Mouse (Mus musculus) cerebral cortex, adult 2 months (tissue): ENCODE data around the gene Sergef.

Experiments used
- WGBS: fragments of 180-500 bp; shearing (Covaris S2); methylation state at CpG from one replicate; pipeline ENCODE4 v1.1.7; 2018; 5-methylcytosine and 5-hydroxymethylcytosine counted together

Gene Sergef

DNA sequence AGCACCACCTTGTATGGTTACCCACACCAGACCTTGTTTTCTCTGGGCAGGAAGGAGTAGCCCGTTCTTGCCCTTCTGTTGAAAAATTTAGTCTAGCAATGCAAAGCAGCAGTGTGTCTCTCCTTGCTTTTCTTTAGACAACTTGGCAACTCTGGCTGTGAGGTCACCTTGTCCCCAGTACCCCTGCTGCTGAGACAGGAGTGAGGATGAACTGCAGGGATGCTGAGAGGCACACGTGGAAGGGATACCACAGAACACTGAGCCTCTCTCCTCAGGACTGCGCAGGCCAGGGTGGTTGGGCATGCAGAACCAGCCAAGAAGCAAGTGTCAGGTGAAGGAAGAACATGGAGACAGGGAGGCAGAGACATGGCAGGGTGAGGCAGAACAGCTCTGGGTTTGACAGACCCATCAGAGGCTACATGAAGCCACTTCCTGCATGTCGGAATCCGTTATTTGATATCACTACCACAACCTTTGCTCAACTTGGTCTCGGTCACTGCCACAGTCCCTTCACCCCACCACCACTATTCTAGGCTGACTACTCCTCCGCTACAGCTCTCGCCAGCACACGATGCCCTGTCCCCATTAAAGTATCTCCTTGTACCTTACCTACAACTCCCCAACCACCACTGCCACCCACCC, 103.0 kb downstream of the Sergef start:
- WGBS: 86% methylated on average over 9 of the region's 9 CpGs

GRCm38 (mm10) chr7:46535429-46535799, 104.2 kb downstream of the Sergef start:
- WGBS: 8% methylated on average over 10 of the region's 10 CpGs

DNA sequence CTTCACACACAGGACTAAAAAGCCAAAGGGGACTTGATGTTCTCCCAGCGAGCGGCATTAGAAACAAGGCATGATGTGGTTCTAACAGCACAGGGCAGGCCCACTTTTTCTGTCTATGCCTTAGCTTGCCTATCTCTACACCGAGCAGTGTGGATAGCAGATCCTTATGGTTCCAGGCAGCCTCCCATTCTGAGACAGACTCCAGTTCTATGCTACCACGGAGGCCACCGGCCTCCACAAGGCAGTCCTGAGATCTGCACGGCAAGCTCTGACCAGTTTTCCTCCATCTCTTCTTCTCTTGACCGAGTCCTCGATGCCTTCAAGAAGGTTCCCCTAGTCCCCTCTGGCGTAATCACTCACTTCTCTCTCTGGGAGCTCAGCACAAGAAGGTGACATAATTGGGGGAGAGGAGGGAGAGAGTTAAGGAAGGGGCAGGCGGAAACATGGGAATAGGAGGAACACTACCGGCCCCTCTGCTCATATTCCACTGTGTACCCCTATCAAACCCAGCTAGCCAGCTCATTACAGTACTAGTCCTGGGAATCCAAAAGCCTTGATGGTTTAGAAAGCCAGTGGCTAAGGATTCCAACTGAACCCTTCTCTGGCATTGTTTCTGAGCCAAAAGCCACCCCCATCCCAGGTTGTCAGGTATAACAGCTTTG, 104.7 kb downstream of the Sergef start:
- 84% methylated on average over 11 of the region's 11 CpGs for WGBS

GRCm38 (mm10) chr7:46533518-46533917, 106.1 kb downstream of the Sergef start:
- 83% methylated on average over 11 of the region's 11 CpGs for WGBS

GRCm38 (mm10) chr7:46531345-46531744, 108.3 kb downstream of the Sergef start:
- WGBS: 78% methylated on average over 5 of the region's 5 CpGs

DNA sequence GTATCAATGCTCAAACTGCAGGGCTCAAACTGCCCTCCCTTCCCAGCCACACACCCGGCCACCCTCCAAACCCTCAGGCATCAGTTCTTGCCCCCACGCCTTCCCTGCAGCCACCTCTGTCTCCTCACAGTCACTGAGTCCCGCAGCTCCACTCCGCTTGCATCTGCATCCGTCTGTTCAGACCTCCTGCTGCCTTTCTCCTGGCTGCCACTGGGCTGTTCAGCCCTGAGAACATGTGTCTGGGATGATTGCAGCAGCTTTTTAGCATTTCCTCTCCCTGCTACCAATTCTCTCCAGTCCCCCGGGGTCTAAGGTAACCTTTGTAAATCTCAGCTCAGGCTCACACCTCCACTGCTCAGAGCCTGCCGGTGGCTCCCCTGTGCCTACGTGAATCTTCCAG, 109.7 kb downstream of the Sergef start:
- 75% methylated on average over 8 of the region's 8 CpGs for WGBS

DNA sequence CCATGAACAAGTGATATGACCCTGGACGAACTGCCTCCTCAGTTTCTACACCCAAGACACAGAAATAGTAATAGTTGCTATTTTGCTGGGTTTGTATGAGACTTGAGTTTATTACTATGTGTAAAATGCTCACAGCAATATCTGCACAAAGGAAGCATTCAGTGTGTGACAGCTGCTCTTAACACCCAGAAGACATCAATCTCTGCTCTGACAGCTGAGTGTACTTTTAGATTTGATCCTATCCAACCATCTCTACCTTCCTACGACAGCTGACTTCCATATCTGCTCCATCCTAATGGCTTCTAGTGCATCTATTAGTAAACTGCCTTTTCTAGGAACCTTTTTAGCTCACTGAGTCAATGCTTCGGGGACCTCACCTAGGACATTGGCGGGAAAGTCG, 110.3 kb downstream of the Sergef start:
- WGBS: 87% methylated on average over 5 of the region's 5 CpGs

DNA sequence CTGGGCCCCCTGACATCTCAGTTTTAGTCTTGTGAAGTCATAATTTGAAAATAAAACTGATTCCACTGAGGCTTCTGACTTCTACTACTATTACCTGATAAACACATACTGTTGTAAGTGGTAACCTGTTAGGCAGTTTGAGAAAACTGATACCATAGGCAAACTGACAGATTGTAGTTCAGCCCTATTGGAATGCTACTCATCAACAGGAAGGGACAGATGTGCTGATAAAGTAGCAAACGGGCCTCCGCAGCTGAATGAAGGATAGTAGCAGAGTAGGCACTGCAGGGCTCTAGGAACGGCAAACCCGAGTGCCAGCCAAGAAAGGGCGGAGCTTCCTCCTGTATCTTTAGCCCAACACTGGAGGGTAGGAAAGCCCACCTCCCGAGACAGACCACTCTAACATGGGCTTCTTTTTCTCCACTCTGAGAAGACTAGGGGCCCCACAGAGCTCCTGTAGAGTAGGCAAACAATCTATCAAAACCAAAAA, 112.9 kb downstream of the Sergef start:
- WGBS: 63% methylated on average over 6 of the region's 6 CpGs

GRCm38 (mm10) chr7:46523215-46523614, 116.4 kb downstream of the Sergef start:
- WGBS: 83% methylated on average over 7 of the region's 7 CpGs

- WGBS: 94% methylated on average over 17 of the region's 17 CpGs
These were observed 117.8 kb downstream of the Sergef start for GRCm38 (mm10) chr7:46521794-46522193.

DNA sequence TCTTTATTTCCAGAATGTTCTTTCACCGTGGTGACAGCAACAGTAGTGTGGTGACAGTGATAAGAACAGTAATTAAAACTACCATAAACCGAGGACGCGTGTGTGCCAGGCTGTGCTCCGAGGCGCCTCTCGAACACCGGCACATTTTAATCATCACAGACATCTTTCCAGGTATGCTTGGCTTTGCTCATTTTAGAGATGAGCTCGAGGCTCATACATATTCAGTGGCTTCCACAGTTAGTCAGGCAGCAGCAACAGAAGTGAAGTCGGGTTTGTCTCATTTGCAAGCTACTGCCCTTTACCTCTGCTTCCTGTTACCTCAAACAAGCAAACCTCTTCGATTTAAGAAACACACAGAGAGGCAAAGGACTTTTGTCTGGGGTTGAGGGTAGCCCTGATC, 120.5 kb downstream of the Sergef start:
- WGBS: 48% methylated on average over 11 of the region's 11 CpGs

- 76% methylated on average over 5 of the region's 5 CpGs for WGBS
These were observed 122.4 kb downstream of the Sergef start for GRCm38 (mm10) chr7:46517158-46517557.

DNA sequence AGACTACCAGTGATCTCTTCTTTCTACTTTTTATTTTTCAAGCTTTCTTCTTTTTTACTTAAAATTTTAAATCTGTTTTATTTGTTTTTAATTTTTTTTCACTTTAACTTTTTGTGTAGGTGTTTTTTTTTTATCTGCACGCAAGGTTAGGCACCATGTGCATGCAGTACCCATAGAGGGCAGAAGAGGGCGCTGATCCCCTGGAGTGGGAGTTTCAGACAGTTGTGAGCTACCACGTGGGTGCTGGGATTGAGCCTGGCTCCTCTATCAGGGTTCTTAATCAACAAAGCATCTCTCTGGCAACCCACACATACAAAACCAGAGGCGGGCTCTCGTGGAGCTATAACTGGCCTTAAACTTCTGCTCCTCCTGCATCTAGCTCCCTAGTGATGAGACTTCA, 123.6 kb downstream of the Sergef start:
- WGBS: 69% methylated on average over 5 of the region's 5 CpGs

DNA sequence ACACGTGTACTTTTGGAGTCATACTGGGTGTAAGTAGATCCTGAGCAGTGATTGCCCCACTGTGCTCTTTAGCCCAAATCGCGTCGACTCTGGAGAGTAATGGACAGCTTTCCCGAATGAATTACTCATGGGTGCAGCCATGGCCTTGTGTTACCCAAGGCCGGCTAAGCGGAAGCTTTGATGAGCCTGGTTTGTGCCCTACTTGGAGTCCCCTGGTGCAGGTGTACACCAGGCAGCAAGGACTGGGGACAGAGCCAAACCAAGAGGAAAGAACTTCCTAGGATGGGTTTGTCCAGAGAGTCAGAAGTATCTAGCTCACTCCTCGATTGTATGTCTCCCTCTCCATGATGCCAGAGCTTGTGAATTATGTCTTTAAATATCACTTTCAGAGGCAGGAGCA, 124.6 kb downstream of the Sergef start:
- 89% methylated on average over 8 of the region's 8 CpGs for WGBS

DNA sequence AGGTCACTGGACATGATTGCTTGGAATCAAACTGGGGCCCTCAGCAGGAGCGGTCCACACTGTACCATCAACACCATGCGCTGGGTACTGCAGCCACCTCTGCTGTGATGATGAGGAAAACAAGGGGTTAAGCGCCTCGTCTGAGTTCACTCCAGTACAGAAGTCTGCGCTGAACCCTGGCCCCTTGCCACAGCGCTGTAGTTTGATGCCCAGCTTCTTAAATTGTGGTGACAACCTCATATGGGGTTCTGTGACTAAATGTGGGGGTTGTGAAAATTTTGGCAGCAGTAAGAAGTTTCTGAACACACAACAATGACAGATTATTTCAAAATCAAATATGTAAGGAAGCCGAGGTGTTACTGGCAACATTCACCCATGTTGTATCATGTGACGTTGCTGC, 126.0 kb downstream of the Sergef start:
- WGBS: 61% methylated on average over 8 of the region's 8 CpGs

DNA sequence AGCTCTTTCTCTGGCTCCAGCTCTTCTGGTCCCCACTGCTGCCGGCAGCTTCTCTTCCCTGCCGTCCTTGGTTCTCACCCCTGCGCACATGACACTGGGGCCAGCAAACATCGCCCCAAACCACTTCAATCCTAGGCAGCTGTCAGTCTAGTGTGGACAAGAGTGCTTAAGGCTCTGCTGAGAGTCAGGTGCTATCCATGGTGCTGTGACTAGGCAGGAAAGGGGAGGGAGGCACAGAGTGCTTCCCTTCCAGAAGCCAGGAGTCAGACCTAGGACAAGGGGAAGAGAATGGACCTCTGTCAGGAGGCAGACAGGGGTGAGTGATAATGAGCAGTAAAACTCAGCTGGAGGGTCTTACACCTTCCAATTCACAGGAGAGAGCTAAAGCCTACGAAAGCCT, 126.8 kb downstream of the Sergef start:
- WGBS: 91% methylated on average over 5 of the region's 5 CpGs

DNA sequence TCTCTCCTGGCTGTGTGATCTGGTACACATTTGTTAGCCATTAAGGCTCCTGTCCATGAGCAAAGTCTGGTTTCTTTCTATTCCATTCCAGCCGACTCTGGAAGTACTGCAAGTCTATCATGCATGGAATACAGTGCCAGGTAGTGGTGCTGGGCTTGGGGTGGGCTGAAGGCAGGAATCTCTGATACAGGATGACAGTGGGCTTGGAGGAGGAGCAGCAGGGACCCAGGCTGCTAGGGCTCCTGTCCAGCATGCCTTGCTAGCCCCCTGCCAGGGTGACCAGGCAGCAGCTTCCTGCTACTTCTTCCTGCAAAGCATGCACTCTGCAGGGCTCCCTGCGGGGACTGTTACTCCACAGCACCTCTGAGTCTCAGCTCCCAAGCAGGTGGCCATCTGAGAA, 128.8 kb downstream of the Sergef start:
- 78% methylated on average over 2 of the region's 2 CpGs for WGBS

DNA sequence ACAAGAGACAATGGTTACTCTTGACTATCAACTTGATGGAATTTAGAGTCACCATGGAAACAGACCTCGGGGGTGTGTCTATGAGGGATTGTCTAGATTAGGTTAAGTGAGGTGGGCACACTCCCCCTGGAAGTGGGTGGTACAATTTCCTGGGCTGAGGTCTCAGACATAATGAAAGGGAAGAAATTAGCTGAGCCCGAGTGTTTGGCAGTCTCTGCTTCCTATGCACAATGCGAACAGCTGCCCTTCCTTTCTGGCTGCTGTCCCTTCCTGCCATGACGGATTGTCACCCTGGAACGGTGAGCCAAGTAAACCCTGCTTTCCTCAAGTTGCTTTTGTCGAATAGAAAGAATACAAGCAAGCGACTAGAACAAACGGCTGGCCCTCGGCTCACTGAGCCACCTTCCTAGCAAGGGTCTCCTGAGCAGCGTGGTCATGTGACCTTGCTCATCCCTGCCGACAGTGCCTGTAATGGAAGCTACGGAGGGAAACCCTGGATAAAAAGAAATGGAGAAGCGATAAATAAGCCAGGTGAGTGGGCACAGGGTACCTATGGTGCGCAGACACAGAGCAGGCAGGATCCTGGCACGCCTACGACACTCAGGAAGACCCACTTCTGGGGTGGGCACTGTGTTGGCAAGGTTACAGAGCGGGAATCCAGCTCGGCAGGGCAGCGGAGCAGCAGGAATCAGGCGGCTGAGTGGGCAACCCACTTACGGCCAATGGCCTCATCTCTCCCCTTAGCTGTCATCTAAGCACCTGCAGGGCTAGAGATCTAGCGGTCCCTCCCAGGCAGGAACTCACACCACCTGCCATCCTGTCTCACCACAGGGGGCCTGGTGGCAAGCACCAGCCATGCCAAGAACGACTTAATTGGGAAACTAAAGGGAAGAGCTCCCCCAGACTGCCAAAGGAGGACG, 130.0 kb downstream of the Sergef start:
- 30% methylated on average over 24 of the region's 24 CpGs for WGBS

- WGBS: 67% methylated on average over 12 of the region's 12 CpGs
These were observed 130.9 kb downstream of the Sergef start for GRCm38 (mm10) chr7:46508590-46509318.

- 73% methylated on average over 4 of the region's 4 CpGs for WGBS
These were observed 135.4 kb downstream of the Sergef start for GRCm38 (mm10) chr7:46504157-46504556.

DNA sequence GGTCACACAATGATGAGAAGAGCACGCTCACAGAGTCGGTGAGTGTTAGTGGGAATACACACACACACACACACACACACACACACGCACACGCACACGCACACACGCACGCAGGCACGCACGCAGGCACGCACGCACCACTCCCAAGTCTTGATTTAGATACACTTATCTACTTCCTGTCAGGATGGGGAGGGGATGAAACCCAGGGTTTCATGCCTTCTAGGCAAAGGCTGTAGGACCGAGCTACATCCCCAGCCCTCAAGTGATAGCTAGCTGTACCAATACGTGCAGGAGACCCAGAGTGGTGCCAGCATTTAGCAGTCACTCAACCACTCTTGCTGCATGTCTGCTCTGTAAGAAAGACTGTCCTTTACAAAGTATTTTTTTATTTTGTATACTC, 137.0 kb downstream of the Sergef start:
- 85% methylated on average over 13 of the region's 13 CpGs for WGBS

DNA sequence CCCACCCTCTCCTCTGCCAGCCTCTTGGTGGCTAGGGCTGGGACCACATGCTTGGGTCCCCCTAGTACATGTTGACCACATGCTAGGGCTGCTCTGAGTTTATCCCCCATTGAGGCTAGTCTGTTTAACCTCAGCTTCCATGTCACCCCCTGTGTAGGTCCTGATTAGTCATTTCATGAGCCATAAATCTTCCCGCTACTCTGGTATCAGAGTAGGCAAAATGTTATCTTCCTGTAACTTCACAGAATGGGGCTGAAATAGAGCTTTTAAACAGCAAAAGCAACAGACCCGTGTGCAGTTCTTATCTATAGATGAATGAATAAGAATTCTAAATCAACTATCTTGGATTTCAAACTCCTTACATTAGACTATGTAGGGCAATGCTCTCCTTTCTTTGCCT, 138.1 kb downstream of the Sergef start:
- WGBS: 92% methylated on average over 2 of the region's 2 CpGs
